Mouse (Mus musculus): ENCODE data around the gene Prr19. TPM values are rescaled to one million over a fixed set of nuclear protein-coding genes. Genes with fewer than 3 reads are reported as not detected.
"Not testable (repeated sequence)": the region's sequence is repeated elsewhere in the genome, so short reads cannot be mapped to it uniquely, and the experiment has no call there.

Gene Prr19
- polyA plus RNA-seq, 1 experiment, result 0.08 TPM

DNA sequence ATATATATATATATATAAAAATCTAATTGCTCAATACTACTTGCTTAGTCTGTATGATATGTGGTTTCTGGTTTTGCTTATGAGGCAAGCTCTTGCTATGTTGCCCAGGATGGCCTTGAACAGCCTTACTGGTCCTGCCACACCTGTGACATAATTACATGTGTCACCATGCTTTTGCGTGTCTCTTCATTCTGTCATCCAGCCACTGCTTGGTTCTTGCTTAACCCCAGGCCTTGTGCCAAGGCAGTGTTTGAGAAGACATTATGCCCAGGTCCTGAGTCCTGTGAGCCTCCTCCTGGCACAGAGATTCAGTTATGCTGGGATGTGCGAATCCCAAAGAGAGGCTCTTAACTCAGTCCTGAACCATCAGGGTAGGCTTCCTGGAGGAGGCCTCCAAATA, 22.0 kb downstream of the Prr19 start:
- 98% methylated on average over 2 of the region's 2 CpGs for WGBS
- no peak overlapping the region for H3K27ac ChIP-seq (ENCODE audit: control insufficient read depth, insufficient read depth, low read length)
- H3K36me3 ChIP-seq (ENCODE audit: control insufficient read depth, insufficient read depth, low read length), result no peaks in the 10 kb centered on the region
- H3K4me3 ChIP-seq (ENCODE audit: control insufficient read depth, insufficient read depth, low read length), result no peak overlapping the region
- TF ChIP-seq POLR2A (IDR thresholded peaks at IDR 0.05; ENCODE audit: control insufficient read depth, extremely low read depth, insufficient read depth, low read length, poor library complexity) (no peak), CTCF (IDR thresholded peaks at IDR 0.05; ENCODE audit: borderline replicate concordance, control insufficient read depth, extremely low read depth, insufficient read depth, low read length, poor library complexity) (no peak)
- DNase-seq, result no peak
- no peaks in the 10 kb centered on the region for H3K4me1 ChIP-seq (replicated peaks; ENCODE audit: control insufficient read depth, insufficient read depth, low read length)
- no peaks in the 10 kb centered on the region for H3K27me3 ChIP-seq (ENCODE audit: control insufficient read depth, insufficient read depth, low read length)

DNA sequence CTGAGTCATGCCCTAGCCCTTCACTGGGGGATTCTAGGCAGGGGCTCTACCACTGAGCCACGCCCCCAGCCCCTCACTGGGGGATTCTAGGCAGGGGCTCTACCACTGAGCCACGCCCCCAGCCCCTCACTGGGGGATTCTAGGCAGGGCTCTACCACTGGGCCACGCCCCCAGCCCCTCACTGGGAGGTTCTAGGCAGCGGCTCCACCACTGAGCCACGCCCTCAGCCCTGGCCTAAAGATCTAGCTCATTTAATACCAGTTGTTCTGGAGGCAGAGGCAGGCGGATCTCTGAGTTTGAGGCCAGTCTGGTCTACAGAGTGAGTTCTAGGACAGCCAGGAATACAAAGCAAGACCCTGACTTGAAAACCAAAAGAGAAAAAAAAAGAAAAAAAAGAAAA, 24.2 kb downstream of the Prr19 start:
- not testable (repeated sequence) for H3K27me3 ChIP-seq (ENCODE audit: control insufficient read depth, insufficient read depth, low read length)
- WGBS, result 90% methylated on average over 6 of the region's 6 CpGs

DNA sequence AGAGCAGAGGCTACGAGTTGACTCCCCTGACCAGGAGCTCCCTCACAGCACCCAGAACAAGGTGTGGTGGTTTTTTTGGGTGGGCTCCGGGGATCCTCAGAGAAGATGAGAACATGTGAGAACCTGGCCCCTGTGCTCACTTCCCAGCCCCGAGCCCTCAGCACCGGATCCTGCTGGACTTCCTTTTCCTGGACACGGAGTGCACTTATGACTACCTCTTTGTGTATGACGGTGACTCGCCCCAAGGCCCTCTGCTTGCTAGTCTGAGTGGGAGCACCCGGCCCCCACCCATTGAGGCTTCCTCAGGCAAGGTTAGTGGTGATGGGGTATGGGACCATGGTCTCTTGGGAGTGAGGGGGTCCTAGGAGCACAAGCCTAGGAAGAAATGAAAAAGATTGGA, 25.0 kb downstream of the Prr19 start:
- WGBS, result 82% methylated on average over 8 of the region's 8 CpGs
- no peaks in the 10 kb centered on the region for H3K36me3 ChIP-seq (ENCODE audit: control insufficient read depth, insufficient read depth, low read length)
- H3K4me3 ChIP-seq (ENCODE audit: control insufficient read depth, insufficient read depth, low read length), result no peak overlapping the region
- no peaks in the 10 kb centered on the region for H3K4me1 ChIP-seq (replicated peaks; ENCODE audit: control insufficient read depth, insufficient read depth, low read length)
- H3K27me3 ChIP-seq (ENCODE audit: control insufficient read depth, insufficient read depth, low read length), result no peaks in the 10 kb centered on the region
- no peak for DNase-seq
- no peak overlapping the region for H3K27ac ChIP-seq (ENCODE audit: control insufficient read depth, insufficient read depth, low read length)
- TF ChIP-seq CTCF (IDR thresholded peaks at IDR 0.05; ENCODE audit: borderline replicate concordance, control insufficient read depth, extremely low read depth, insufficient read depth, low read length, poor library complexity) (no peak), POLR2A (IDR thresholded peaks at IDR 0.05; ENCODE audit: control insufficient read depth, extremely low read depth, insufficient read depth, low read length, poor library complexity) (no peak)

More for the DNA sequence above, 24.2 kb downstream of the Prr19 start:
- DNase-seq; H3K4me1 ChIP-seq (replicated peaks; ENCODE audit: control insufficient read depth, insufficient read depth, low read length); H3K36me3 ChIP-seq (ENCODE audit: control insufficient read depth, insufficient read depth, low read length); H3K4me3 ChIP-seq (ENCODE audit: control insufficient read depth, insufficient read depth, low read length); H3K27ac ChIP-seq (ENCODE audit: control insufficient read depth, insufficient read depth, low read length): not testable (repeated sequence)

DNA sequence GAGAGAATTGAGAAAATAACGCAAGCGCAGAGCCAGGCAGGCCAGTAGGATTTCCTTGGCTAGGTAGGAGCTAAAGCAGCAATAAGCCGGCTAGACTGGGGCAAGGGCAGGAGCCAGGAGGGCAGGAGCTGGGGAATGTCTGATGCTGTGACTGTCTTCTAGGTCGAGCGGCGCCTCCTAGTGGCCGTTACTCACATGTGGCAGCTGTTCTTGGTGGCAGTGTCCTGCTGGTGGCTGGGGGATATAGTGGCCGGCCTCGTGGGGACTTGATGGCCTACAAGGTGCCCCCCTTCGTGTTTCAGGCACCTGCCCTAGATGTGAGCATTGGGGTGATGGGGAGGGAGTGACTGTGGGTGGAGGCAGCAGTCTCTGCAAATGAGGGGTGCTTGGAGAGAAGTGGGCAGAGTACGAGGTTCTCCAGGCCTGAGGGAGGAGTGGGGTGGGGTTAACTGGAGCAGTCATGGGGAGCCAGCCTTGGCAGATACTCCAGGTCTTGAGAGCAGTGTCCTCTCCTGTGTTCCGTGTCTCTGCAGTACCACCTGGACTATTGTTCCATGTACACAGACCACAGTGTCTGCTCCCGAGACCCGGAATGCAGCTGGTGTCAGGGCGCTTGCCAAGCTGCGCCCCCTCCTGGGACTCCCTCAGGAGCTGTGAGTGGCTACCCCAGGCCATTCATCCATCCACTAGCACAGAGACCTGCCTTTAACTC, 32.5 kb downstream of the Prr19 start:
- TF ChIP-seq CTCF (IDR thresholded peaks at IDR 0.05; ENCODE audit: borderline replicate concordance, control insufficient read depth, extremely low read depth, insufficient read depth, low read length, poor library complexity) (peak; percentile 87), POLR2A (IDR thresholded peaks at IDR 0.05; ENCODE audit: control insufficient read depth, extremely low read depth, insufficient read depth, low read length, poor library complexity) (no peak)
- H3K4me3 ChIP-seq (ENCODE audit: control insufficient read depth, insufficient read depth, low read length), result no peak overlapping the region
- H3K4me1 ChIP-seq (replicated peaks; ENCODE audit: control insufficient read depth, insufficient read depth, low read length), result no peaks in the 10 kb centered on the region
- no peaks in the 10 kb centered on the region for H3K36me3 ChIP-seq (ENCODE audit: control insufficient read depth, insufficient read depth, low read length)
- 54% methylated on average over 16 of the region's 16 CpGs for WGBS
- no peaks in the 10 kb centered on the region for H3K27me3 ChIP-seq (ENCODE audit: control insufficient read depth, insufficient read depth, low read length)
- DNase-seq, result peak; percentile 71
- H3K27ac ChIP-seq (ENCODE audit: control insufficient read depth, insufficient read depth, low read length), result no peak overlapping the region

DNA sequence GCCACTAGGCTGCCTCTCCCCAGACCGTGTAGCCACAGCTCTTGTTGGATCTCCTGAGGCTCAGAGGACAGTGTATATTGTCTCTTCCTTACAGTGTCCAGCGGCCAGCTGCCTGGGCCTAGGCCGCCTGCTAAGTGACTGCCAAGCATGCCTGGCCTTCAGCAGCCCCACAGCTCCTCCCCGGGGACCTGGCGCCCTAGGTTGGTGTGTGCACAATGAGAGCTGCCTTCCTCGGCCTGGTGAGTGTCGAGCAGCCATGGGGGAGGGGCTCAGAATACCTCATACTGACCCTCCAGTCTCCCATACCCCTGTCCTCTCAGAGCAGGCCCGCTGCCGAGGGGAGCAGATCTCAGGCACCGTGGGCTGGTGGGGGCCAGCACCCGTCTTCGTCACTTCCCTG, 33.3 kb downstream of the Prr19 start:
- TF ChIP-seq POLR2A (IDR thresholded peaks at IDR 0.05; ENCODE audit: control insufficient read depth, extremely low read depth, insufficient read depth, low read length, poor library complexity) (no peak), CTCF (IDR thresholded peaks at IDR 0.05; ENCODE audit: borderline replicate concordance, control insufficient read depth, extremely low read depth, insufficient read depth, low read length, poor library complexity) (no peak)
- Histone ChIP-seq H3K27ac (ENCODE audit: control insufficient read depth, insufficient read depth, low read length) (no peak overlapping the region), H3K36me3 (ENCODE audit: control insufficient read depth, insufficient read depth, low read length) (no peaks in the 10 kb centered on the region), H3K4me3 (ENCODE audit: control insufficient read depth, insufficient read depth, low read length) (no peak overlapping the region), H3K27me3 (ENCODE audit: control insufficient read depth, insufficient read depth, low read length) (no peaks in the 10 kb centered on the region), H3K4me1 (replicated peaks; ENCODE audit: control insufficient read depth, insufficient read depth, low read length) (no peaks in the 10 kb centered on the region)
- 92% methylated on average over 12 of the region's 12 CpGs for WGBS
- DNase-seq, result no peak

DNA sequence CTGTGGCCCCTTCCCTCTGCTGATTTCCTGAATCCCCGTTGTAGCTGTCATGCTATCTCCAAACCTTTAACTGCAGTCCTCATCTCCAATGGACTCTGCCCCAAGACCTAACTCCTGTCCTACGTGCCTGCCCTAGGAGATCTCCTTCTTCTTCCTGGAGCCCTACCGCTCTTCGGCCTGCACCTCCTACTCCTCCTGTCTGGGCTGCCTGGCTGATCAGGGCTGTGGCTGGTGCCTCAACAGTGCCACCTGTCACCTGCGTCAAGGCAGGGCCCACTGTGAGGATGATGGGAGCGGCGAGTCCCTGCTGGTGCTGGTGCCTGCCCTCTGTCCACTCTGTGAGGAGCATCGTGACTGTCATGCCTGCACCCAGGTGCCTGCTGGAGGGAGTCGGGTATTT, 38.1 kb downstream of the Prr19 start:
- TF ChIP-seq POLR2A (IDR thresholded peaks at IDR 0.05; ENCODE audit: control insufficient read depth, extremely low read depth, insufficient read depth, low read length, poor library complexity) (no peak), CTCF (IDR thresholded peaks at IDR 0.05; ENCODE audit: borderline replicate concordance, control insufficient read depth, extremely low read depth, insufficient read depth, low read length, poor library complexity) (no peak)
- DNase-seq, result no peak
- H3K4me1 ChIP-seq (replicated peaks; ENCODE audit: control insufficient read depth, insufficient read depth, low read length), result no peaks in the 10 kb centered on the region
- H3K27me3 ChIP-seq (ENCODE audit: control insufficient read depth, insufficient read depth, low read length), result no peaks in the 10 kb centered on the region
- no peaks in the 10 kb centered on the region for H3K36me3 ChIP-seq (ENCODE audit: control insufficient read depth, insufficient read depth, low read length)
- no peak overlapping the region for H3K4me3 ChIP-seq (ENCODE audit: control insufficient read depth, insufficient read depth, low read length)
- 94% methylated on average over 9 of the region's 9 CpGs for WGBS
- no peak overlapping the region for H3K27ac ChIP-seq (ENCODE audit: control insufficient read depth, insufficient read depth, low read length)
